Mouse (Mus musculus): ENCODE results near the gene Erc2.

DNA sequence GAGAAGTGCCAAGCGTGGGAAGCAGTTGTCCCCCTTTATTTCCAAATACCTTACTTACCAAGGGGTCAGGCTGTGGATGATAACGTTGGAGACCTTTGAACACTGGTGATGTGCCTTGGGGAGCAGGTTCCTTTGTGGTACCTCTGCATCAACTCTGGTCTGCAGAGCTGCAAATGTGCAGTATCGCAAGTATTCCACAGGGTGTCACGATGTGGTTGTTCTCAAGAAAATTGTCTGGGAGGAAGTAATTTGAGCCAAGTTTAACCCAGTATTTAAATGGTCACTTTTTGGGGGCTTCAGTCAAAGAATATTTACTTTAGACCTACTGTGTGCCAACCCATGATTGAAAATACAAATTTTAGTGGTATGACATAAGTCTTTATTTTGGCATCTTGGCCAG is 381.8 kb downstream of the Erc2 start:
- TF ChIP-seq MYOD1 (IDR thresholded peaks at IDR 0.05; ENCODE audit: control insufficient read depth in 1 of 3, insufficient read length in 2 of 3, low read depth in 2 of 3): no peak
- TF ChIP-seq POLR2A (IDR thresholded peaks at IDR 0.05; ENCODE audit: insufficient read length, low read depth): no peak
- no peak for TF ChIP-seq USF1 (IDR thresholded peaks at IDR 0.05; ENCODE audit: low read depth)
